Mouse (Mus musculus) small intestine, adult 2 months (tissue): ENCODE results near the gene Narfl.

Experiments
- CTCF ChIP-seq: fragments of 200-500 bp; IDR thresholded peaks from 2 replicates; pipeline ENCODE4 v1.5.1; 2012; ENCODE audit warnings: low read depth, mild to moderate bottlenecking, control low read depth, inconsistent platforms, low read length, moderate library complexity, mixed read lengths; ENCODE audit not compliant: insufficient replicate concordance, insufficient read length; ENCODE audit errors: extremely low read depth
- POLR2A ChIP-seq: fragments of 200-500 bp; IDR thresholded peaks from 2 replicates; pipeline ENCODE4 v1.6.1; 2012; ENCODE audit warnings: low read depth, mild to moderate bottlenecking, control low read depth, inconsistent platforms, low read length, moderate library complexity

DNA sequence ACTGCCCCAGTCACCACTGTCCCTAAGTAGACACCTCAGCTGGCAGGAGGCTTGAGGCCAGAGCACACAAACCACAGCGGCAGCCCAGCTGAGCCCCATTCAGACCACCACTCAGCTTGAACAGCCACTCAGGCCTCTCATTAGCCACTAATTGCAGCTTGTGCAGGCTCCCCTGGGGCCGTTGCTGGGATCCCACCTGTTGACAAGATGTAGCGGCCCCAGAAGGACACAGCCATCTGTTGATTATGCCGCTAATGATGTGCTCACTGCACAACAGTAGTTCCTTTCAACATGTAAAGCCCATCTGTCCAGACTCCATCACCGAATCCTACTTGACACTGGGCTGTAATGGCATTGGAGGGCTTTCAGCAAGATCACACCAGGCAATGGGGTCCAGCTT lies 7.7 kb upstream of the Narfl start:
- TF ChIP-seq POLR2A = no peak
- no peak for TF ChIP-seq CTCF
